Mouse (Mus musculus) heart, adult 2 months (tissue): ENCODE measurements around the gene Tmem243.

Experiments used
- CTCF ChIP-seq: fragments of 200-600 bp; IDR thresholded peaks from 2 replicates; pipeline ENCODE4 v1.8.1; 2022; ENCODE audit warnings: antibody characterized with exemption, mild to moderate bottlenecking, moderate library complexity
- EP300 ChIP-seq: fragments of 200-500 bp; IDR thresholded peaks from 2 replicates; pipeline ENCODE4 v1.6.1; 2011; ENCODE audit warnings: low read depth, low read length, control low read depth; ENCODE audit not compliant: insufficient read depth
- POLR2A ChIP-seq: fragments of 200-500 bp; IDR thresholded peaks from 2 replicates; pipeline ENCODE4 v1.6.1; 2011; ENCODE audit warnings: mild to moderate bottlenecking, low read depth, low read length, control low read depth; ENCODE audit not compliant: insufficient read depth

- TF ChIP-seq EP300 = no peak
- TF ChIP-seq POLR2A = no peak
- TF ChIP-seq CTCF = no peak
Measured at GRCm38 (mm10) chr5:9071360-9071759, 29.1 kb upstream of the Tmem243 start.
